Mouse (Mus musculus) adipose tissue, adult 10 weeks (tissue): ENCODE results near the gene Hectd4. TPM values are rescaled to one million over a fixed set of nuclear protein-coding genes. Genes with fewer than 3 reads are reported as not detected.

Experiments used
- polyA plus RNA-seq: library from polyadenylated mRNA; stranded (reverse); fragments of 350-450 nt; fragmentation: Illumina TruSeq; extraction: RNeasy Lipid Tissue Mini Kit (QIAGEN cat#74804); gene quantifications from one replicate; pipeline ENCODE4 v1.2.3, GENCODE M21; 2014; ENCODE audit warnings: low read depth, low replicate concordance

Hectd4 gene
- 9.4 TPM for polyA plus RNA-seq

DNA sequence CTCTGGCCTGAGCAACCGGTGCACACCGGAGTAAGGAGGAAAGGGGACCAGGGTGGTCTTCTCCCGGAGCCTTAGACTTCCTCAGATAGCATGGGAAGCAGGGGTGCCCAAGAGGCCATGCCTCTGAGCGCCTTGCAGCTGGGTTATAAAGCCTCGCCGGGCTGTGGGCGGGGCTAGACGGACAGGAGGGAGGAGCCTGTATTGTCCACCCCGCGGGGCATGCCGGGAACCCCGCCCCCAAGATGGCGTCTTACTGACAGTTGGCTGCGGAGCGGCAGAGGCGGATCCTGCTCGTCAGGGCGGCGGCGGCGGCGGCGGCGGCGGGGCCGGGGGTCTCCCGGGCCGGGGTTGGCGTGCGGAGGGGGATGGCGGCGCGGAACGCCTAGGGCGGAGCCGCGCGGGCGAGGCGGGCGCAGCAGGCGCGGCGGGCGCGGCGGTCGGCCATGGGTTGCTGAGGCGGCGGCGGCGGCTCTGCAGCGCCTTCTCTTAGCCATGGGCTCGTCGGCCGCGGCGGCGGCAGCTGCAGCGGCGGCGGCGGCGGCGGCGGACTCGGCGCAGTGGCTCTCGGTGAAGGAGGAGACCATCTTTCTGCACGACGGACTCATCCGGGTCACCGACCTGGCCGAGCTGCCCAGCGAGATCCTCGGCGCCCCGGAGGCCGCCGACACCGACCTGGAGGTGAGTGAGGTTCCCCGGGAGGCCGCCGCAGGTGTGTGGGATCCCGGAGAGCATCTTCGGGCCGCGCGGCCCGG, at the start of gene Hectd4:
Gene Hectd4 (plus strand): TSS at position 240 of the 752 bp plus-strand sequence.

DNA sequence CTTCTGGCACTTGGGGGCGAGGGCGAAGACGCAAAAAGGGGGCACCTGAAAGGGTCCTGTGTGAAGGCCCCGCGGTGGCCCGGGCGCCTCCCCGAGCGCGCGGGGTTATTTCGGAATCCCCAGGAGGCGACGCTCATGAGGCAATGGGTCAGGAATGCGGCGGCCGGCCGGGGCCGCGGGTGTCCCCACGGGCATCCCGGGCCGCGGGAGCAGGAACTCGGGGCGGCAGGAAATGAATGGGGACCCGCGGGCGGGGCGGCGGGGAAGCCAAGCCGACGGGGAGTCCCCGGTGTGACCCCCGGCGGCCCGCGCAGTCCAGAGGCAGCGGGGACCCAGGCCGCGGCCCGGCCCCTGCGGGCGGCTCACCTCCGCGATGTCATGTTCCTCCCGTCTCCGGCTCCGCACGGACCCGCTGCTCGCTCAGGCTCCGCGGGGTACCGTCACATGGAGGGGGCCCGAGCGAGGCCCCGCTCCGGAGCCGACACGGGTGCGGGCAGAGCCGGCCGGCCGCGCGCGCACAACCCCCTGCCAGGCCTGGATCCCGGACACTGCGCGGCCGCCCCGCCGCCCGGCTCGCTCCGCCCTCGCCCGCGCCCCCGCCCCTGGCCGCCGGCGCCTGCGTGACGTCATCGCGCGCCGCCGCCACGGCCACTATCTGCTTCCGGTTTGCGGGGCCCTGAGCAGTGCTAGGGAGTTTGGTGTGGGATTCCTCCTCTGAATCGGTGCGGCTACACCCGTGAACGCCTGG, 29.0 kb upstream of the Hectd4 start, which contains the start of gene Ptpn11:
Gene Ptpn11 (minus strand): TSS at position 562 of the 748 bp plus-strand sequence.

DNA sequence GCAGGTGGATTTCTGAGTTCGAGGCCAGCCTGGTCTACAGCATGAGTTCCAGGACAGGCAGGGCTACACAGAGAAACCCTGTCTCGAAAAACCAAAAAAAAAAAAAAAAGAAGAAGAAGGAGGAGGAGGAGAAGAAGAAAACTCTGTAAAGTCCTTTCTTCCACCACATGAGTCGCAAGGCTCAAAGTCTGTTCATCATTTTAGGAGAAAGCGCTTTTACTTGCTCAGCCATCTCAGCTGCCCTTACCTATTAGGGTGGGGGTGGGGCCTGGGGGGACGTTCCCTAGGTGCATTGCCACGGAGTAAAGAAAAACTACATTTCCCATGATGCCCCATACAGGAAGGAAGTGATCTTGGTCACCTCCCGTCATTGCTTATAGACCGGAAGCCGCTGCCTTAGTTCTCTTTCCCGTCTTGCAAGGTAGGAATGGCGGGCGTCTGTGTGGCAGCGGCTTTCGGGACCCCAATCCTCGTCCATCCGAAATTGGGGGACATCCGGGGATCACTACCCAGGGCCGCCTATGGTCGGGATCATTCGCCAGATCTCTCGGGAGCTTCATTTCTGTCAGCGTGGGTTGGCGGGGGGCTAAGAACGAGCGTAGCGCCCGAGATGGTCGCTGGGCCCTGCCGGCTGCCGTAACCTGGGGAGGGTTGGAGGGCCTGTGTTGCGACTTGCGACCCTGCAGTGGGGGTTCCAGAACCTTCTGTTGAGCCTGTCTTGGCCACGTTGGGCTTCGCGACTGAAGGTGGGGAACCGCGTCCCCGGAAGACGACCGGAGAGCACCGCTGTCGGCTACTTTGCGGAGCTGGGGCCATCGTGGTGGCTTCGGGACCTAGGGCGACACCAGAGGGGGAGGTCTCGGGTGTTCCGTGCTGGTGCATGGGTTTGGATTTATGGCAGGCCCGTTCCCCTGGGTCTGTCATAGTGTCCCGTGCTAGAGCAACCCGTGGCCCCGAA, 15.6 kb upstream of the Hectd4 start, which contains the start of gene Rpl6:
Gene Rpl6 (plus strand): TSS at position 350 of the 958 bp plus-strand sequence.

GRCm38 (mm10) chr5:121385461-121386119, 165.6 kb downstream of the Hectd4 start, which contains the start of gene Trafd1:
Gene Trafd1 (minus strand): TSS chr5:121385632.

DNA sequence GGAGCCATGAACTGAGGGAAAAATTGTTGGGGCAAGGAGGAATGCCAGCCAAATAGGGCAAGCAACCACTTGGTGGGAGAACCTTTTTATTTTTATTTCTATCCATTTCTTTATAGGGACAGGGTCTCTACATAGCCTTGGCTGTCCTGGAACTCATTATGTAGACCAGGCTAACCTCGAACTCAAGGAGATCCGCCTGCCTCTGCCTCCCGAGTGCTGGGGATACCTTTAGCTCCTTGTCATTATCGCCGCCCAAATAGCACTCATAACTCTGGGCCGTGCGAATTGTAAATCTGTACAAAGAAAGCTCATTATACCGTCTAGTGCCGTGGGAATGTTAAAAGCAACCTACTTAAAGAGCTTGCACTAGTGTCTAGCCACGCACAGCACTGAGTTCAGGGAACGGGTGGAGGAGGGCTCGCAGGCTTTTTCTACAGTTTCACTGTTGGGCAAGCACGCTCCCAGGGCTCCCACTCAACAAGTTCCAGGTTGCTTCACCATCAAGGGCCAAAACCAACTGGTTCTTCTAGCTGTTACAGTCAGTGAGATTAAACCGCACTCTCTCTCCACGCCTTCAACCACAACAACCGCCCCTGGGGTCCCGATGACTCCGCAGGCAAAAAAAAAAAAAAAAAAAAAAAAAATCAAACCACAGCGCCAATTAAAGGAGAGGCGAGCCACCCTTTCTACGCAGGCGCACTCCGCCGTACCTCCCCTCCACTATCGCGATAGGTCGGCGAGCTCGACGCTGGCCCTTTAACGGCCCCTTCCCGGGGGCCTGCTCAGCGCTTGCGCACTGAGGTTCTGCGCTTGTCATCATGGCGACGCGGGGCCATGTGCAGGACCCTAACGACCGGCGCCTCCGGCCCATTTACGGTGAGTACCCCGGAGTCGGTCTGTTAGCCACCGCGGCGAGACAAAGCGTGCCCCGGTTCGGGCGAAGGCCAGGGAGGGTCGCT, 177.4 kb downstream of the Hectd4 start, which contains the start of gene Naa25:
Gene Naa25 (plus strand): TSS at position 750 of the 959 bp plus-strand sequence.

Other genes with a start within 250 kb of the Hectd4 start
- not detected for gene Rph3a, start 210.1 kb upstream of the Hectd4 start, polyA plus RNA-seq
- 65.4 TPM for gene Ptpn11, start 28.8 kb upstream of the Hectd4 start, polyA plus RNA-seq
- 927 TPM for gene Rpl6, start 15.7 kb upstream of the Hectd4 start, polyA plus RNA-seq
- gene Trafd1, start 165.4 kb downstream of the Hectd4 start, polyA plus RNA-seq: 79.0 TPM
- 10.2 TPM for gene Naa25, start 177.7 kb downstream of the Hectd4 start, polyA plus RNA-seq
- gene Tmem116, start 231.7 kb downstream of the Hectd4 start, polyA plus RNA-seq: 4.9 TPM
- 212 TPM for gene Erp29, start 232.3 kb downstream of the Hectd4 start, polyA plus RNA-seq